Mouse (Mus musculus) lung, adult 18-20 months (tissue): ENCODE data around the gene Il11.

ENCODE experiments used
- DNase-seq, 2 experiments: peaks; one replicate each; pipeline ENCODE4 v3.0.0; 2022; ENCODE audit warnings: mixed read lengths in 2 of 2

Gene Il11

GRCm38 (mm10) chr7:4742482-4742819 is 40.2 kb downstream of the Il11 start:
- DNase-seq: no peak

- no peak for DNase-seq
Observed at GRCm38 (mm10) chr7:4741672-4742481, 40.8 kb downstream of the Il11 start.

GRCm38 (mm10) chr7:4741151-4741550 is 41.5 kb downstream of the Il11 start:
- DNase-seq: peak; percentile 71 to 77

GRCm38 (mm10) chr7:4740309-4740727 is 42.3 kb downstream of the Il11 start:
- DNase-seq: peak in 1 of 2 experiments; percentile 18

- DNase-seq: peak; percentile 100
Observed at GRCm38 (mm10) chr7:4739544-4740275, 42.9 kb downstream of the Il11 start, which contains the start of gene Kmt5c. Gene Kmt5c, plus strand, starts transcription at chr7:4740115.

GRCm38 (mm10) chr7:4739041-4739543 is 43.6 kb downstream of the Il11 start:
- no peak for DNase-seq

- no peak for DNase-seq
Observed at GRCm38 (mm10) chr7:4732968-4733392, 49.7 kb downstream of the Il11 start.

- no peak for DNase-seq
Observed at GRCm38 (mm10) chr7:4731090-4731489, 51.6 kb downstream of the Il11 start.

- no peak for DNase-seq
Observed at GRCm38 (mm10) chr7:4725169-4725568, 57.5 kb downstream of the Il11 start, which contains the start of gene Tmem150b. Gene Tmem150b, minus strand, starts transcription at chr7:4725249.

- DNase-seq: peak in 1 of 2 experiments; percentile 38
Observed at GRCm38 (mm10) chr7:4724359-4724758, 58.3 kb downstream of the Il11 start.

GRCm38 (mm10) chr7:4723508-4723907 is 59.2 kb downstream of the Il11 start:
- DNase-seq: peak; percentile 25 to 44
